Mouse (Mus musculus) layer of hippocampus, adult 2 months (tissue): Measurements from ENCODE around the gene Ddn. TPM values are rescaled to one million over a fixed set of nuclear protein-coding genes. Genes with fewer than 3 reads are reported as not detected.
A peak's percentile ranks its signal among the peaks of the same experiment; 100 is the strongest.
"Not testable (repeated sequence)": the region's sequence is repeated elsewhere in the genome, so short reads cannot be mapped to it uniquely, and the experiment has no call there.

Source experiments
- DNase-seq, 2 experiments: peaks; one replicate each; pipeline ENCODE4 v3.0.0; 2022; ENCODE audit warnings: low spot score in 2 of 2
- H3K27ac ChIP-seq: fragments of 200-600 bp; 2 replicates; pipeline ENCODE4 v1.8.1; 2022
- H3K4me3 ChIP-seq: fragments of 200-600 bp; 2 replicates; pipeline ENCODE4 v1.8.1; 2022; ENCODE audit warnings: mild to moderate bottlenecking
- CTCF ChIP-seq: fragments of 200-600 bp; conservative IDR thresholded peaks from 2 replicates; pipeline ENCODE4 v1.8.1; 2022; ENCODE audit warnings: antibody characterized with exemption, mild to moderate bottlenecking, moderate library complexity
- total RNA-seq, 2 experiments: library from RNA; stranded (reverse); gene quantifications; 2 replicates each; pipeline ENCODE4 v1.2.3; 2021

Gene Ddn
- total RNA-seq, 2 experiments from 2014 or later = 1,636 to 1,683 TPM

- Histone ChIP-seq H3K27ac (peak overlapping the region; percentile 84), H3K4me3 (no peak overlapping the region)
- DNase-seq = no peak
- no peak for TF ChIP-seq CTCF
Measured at GRCm38 (mm10) chr15:98822147-98822546, 12.9 kb upstream of the Ddn start.

- DNase-seq = no peak
- peak; percentile 71 for TF ChIP-seq CTCF
Measured at GRCm38 (mm10) chr15:98821403-98821802, 12.1 kb upstream of the Ddn start.

GRCm38 (mm10) chr15:98820937-98821336 is 11.6 kb upstream of the Ddn start:
- no peak for TF ChIP-seq CTCF
- DNase-seq = no peak
- H3K27ac ChIP-seq = peak overlapping the region; percentile 84

More at GRCm38 (mm10) chr15:98821403-98821802, 12.1 kb upstream of the Ddn start:
- Histone ChIP-seq H3K4me3 (no peak overlapping the region), H3K27ac (peak overlapping the region; percentile 84)

GRCm38 (mm10) chr15:98818171-98818570 is 8.9 kb upstream of the Ddn start:
- Histone ChIP-seq H3K27ac (no peak overlapping the region), H3K4me3 (no peak overlapping the region)
- DNase-seq = no peak
- TF ChIP-seq CTCF = peak; percentile 23; the same call in 1 of the 2 replicates

More at GRCm38 (mm10) chr15:98820937-98821336, 11.6 kb upstream of the Ddn start:
- no peak overlapping the region for H3K4me3 ChIP-seq

GRCm38 (mm10) chr15:98812741-98813424 is 3.6 kb upstream of the Ddn start:
- no peak for TF ChIP-seq CTCF
- Histone ChIP-seq H3K4me3 (peak overlapping the region; percentile 33), H3K27ac (peak overlapping the region; percentile 97)
- peak; percentile 80 to 91 for DNase-seq

GRCm38 (mm10) chr15:98810212-98810611 is 922 bp upstream of the Ddn start:
- peak; percentile 64 for TF ChIP-seq CTCF
- H3K4me3 ChIP-seq, DNase-seq: not testable (repeated sequence)
- peak overlapping the region; percentile 97 for H3K27ac ChIP-seq

GRCm38 (mm10) chr15:98808651-98809134 is 597 bp downstream of the Ddn start:
- TF ChIP-seq CTCF = no peak
- DNase-seq = peak; percentile 84 to 93
- Histone ChIP-seq H3K4me3 (peak overlapping the region; percentile 72), H3K27ac (peak overlapping the region; percentile 97)

GRCm38 (mm10) chr15:98807895-98808650 is 1.2 kb downstream of the Ddn start:
- H3K27ac ChIP-seq = peak overlapping the region; percentile 97
- no peak for TF ChIP-seq CTCF
- DNase-seq = peak; percentile 84
- peak overlapping the region; percentile 72 for H3K4me3 ChIP-seq

GRCm38 (mm10) chr15:98806809-98807770 is 2.2 kb downstream of the Ddn start:
- DNase-seq = no peak
- TF ChIP-seq CTCF = no peak
- peak overlapping the region; percentile 97 for H3K27ac ChIP-seq
- H3K4me3 ChIP-seq = peak overlapping the region; percentile 72

- no peak for DNase-seq
- no peak for TF ChIP-seq CTCF
- Histone ChIP-seq H3K4me3 (peak overlapping the region; percentile 72), H3K27ac (peak overlapping the region; percentile 97)
Measured at GRCm38 (mm10) chr15:98806071-98806808, 3.0 kb downstream of the Ddn start.

GRCm38 (mm10) chr15:98805324-98806040 is 3.8 kb downstream of the Ddn start:
- Histone ChIP-seq H3K27ac (peak overlapping the region; percentile 97), H3K4me3 (peak overlapping the region; percentile 72)
- DNase-seq = peak; percentile 65 to 77
- TF ChIP-seq CTCF = peak; percentile 81
